Mouse (Mus musculus) stomach, embryonic 14.5 days (tissue): ENCODE data around the gene Comp. TPM values are rescaled to one million over a fixed set of nuclear protein-coding genes. Genes with fewer than 3 reads are reported as not detected.
A peak's percentile ranks its signal among the peaks of the same experiment; 100 is the strongest.

ENCODE experiments used
- ATAC-seq: fragments of 200-750 bp; cut with Nextera tagmentation; 2 replicates; pipeline ENCODE4 v1.8.0; 2017; ENCODE audit warnings: low read depth, moderate TSS enrichment; ENCODE audit not compliant: insufficient number of reproducible peaks, insufficient read depth, low FRiP score
- H3K27ac ChIP-seq: fragments of 300-500 bp; sonication (generic); 2 replicates; pipeline ENCODE4 v1.5.1; 2014; ENCODE audit warnings: mild to moderate bottlenecking, low read length, moderate library complexity, mixed read lengths
- H3K27me3 ChIP-seq: fragments of 300-500 bp; sonication (generic); 2 replicates; pipeline ENCODE4 v1.6.1; 2014; ENCODE audit warnings: low read length, control low read depth, mixed read lengths; ENCODE audit not compliant: control insufficient read depth, insufficient read depth
- H3K36me3 ChIP-seq: fragments of 300-500 bp; sonication (generic); 2 replicates; pipeline ENCODE4 v1.6.1; 2014; ENCODE audit warnings: mild to moderate bottlenecking, control low read depth, low read length, moderate library complexity, mixed read lengths; ENCODE audit not compliant: control insufficient read depth, insufficient read depth
- H3K4me1 ChIP-seq: fragments of 300-500 bp; sonication (generic); 2 replicates; pipeline ENCODE4 v1.6.1; 2014; ENCODE audit warnings: low read length, control low read depth, mixed read lengths; ENCODE audit not compliant: control insufficient read depth, insufficient read depth
- H3K4me2 ChIP-seq: fragments of 300-500 bp; sonication (generic); replicated peaks from 2 replicates; pipeline ENCODE4 v1.6.1; 2014; ENCODE audit warnings: low read depth, low read length, control low read depth
- H3K4me3 ChIP-seq: fragments of 300-500 bp; sonication (generic); 2 replicates; pipeline ENCODE4 v1.5.1; 2014; ENCODE audit warnings: low read depth, low read length, control low read depth
- H3K9ac ChIP-seq: fragments of 300-500 bp; sonication (generic); replicated peaks from 2 replicates; pipeline ENCODE4 v1.6.1; 2014; ENCODE audit warnings: low read depth, mild to moderate bottlenecking, control low read depth, low read length, moderate library complexity, mixed read lengths
- H3K9me3 ChIP-seq: fragments of 300-500 bp; sonication (generic); 2 replicates; pipeline ENCODE4 v1.6.1; 2016; ENCODE audit warnings: low read depth, low read length, control low read depth; ENCODE audit not compliant: control insufficient read depth
- WGBS: fragments of 180-500 bp; shearing (Covaris S2); extraction: QIAGEN DNeasy Blood & Tissue Kit; methylation state at CpG from one replicate; pipeline ENCODE4 v1.1.7; 2014; 5-methylcytosine and 5-hydroxymethylcytosine counted together
- polyA plus RNA-seq: library from polyadenylated mRNA; unstranded; fragments of >200 nt; fragmentation: Nextera tagmentation; extraction: Ambion mirVana; gene quantifications from 2 replicates; pipeline ENCODE4 v1.2.1, GENCODE M21; 2014

Gene Comp
- polyA plus RNA-seq, 1 experiment from 2014 or later: 0.38 TPM

DNA sequence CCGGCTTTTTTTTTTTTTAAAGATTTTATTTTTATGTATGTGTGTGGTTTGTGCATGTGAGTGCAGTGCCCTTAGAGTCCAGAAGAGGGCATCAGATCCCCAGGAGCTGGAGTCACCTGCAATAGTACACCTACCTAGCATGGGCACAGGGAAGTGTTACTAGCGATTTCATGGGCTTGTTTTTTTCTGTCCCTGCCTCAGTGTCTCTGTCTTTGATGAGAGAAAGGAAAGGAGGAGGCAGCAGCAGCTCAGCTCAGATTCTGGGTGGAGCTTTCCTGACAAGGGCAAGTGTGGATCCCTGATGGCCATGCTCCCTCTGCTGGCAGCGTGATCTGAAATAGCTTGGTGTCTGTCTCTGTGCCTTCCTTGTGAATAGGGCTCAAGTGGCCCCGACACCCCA is 12.6 kb upstream of the Comp start:
- Histone ChIP-seq H3K27ac (no peak overlapping the region), H3K9me3 (no peaks in the 10 kb centered on the region), H3K9ac (no peak overlapping the region), H3K4me2 (no peak overlapping the region), H3K4me1 (0 out of 2 replicates have a peak, but pooled peaks cover 3% of the 10 kb centered on the region), H3K4me3 (no peak overlapping the region), H3K36me3 (no peaks in the 10 kb centered on the region), H3K27me3 (no peaks in the 10 kb centered on the region)
- 55% methylated on average over 4 of the region's 4 CpGs for WGBS
- no peak for ATAC-seq

DNA sequence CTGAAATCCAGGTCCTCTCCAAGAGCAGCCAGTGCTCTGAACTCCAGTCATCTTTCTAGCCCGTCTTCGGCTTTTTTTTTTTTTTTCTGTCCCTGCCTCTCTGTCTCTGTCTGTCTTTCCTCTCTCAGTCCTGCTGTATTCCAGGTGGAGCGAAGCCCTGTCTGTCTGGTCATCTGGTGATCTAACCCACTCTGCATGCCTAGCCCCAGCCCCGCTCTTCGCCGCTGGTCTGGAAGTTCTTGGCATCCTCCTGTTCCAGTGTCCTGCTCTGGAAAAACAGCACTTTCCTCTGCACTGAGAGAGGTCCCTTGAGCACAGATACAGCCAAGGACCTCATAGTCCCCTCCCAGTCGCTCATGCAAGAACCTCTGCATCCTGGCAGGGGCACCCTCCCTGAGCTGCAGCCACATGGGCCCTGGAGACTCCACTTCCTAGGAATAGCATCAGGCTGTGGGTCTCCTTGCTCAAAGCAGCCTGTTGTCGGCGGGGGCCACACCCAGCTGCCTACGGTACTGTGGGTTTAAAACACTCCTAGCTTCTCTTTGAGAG is 11.8 kb upstream of the Comp start:
- 69% methylated on average over 10 of the region's 10 CpGs for WGBS

DNA sequence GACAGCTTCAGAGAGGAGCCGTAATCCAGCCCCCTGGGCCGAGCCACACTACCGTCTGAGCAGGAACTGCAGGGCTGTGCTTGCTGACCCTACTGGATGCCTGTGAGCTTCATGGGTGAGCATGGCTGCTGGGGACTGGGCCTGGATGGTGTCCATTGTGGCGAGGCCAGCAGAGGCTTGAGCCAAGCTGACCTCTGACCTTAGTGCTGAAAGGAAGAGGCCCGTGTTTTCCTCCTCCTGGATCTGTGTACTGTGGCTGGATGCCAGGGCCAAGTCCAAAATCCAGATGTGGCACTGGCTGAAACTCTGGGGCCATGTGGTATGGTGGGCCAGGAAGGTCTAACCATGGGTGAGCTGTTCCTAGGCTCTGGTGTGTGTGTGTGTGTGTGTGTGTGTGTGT is 9.3 kb upstream of the Comp start:
- H3K27me3 ChIP-seq: no peaks in the 10 kb centered on the region
- 39% methylated on average over 5 of the region's 5 CpGs for WGBS
- H3K9me3 ChIP-seq: no peaks in the 10 kb centered on the region
- no peak for ATAC-seq
- no peaks in the 10 kb centered on the region for H3K36me3 ChIP-seq
- H3K27ac ChIP-seq: no peak overlapping the region
- no peak overlapping the region for H3K9ac ChIP-seq
- no peak overlapping the region for H3K4me2 ChIP-seq
- H3K4me3 ChIP-seq: no peak overlapping the region
- H3K4me1 ChIP-seq: 0 out of 2 replicates have a peak, but pooled peaks cover 3% of the 10 kb centered on the region

More for the DNA sequence above, 11.8 kb upstream of the Comp start:
- Histone ChIP-seq H3K9me3 (no peaks in the 10 kb centered on the region), H3K4me2 (no peak overlapping the region), H3K4me3 (no peak overlapping the region), H3K36me3 (no peaks in the 10 kb centered on the region), H3K27ac (no peak overlapping the region), H3K9ac (no peak overlapping the region), H3K4me1 (0 out of 2 replicates have a peak, but pooled peaks cover 3% of the 10 kb centered on the region), H3K27me3 (no peaks in the 10 kb centered on the region)
- ATAC-seq: no peak

DNA sequence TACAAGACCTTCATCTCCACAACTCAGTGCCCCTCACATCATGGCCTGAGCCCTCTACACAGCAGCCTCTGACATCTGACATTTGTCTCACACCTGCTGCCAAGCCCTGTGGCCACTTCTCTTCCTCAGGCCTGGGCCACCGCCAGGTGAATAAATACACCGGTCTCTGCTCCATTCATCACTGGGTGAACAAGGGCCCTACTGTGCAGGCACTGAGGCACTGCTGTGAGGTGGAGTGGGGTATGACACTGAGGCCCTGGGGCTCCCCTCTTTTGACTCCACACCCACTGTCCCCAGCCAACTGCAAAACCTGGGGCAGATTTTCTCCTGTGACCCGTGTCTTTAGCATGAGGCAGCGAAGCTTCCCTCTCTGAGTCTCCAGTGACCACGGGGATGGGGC is 6.8 kb upstream of the Comp start:
- Histone ChIP-seq H3K27ac (no peak overlapping the region), H3K4me2 (no peak overlapping the region), H3K4me3 (no peak overlapping the region), H3K36me3 (no peaks in the 10 kb centered on the region), H3K27me3 (0 out of 2 replicates have a peak, but pooled peaks cover 2% of the 10 kb centered on the region), H3K4me1 (no peaks in the 10 kb centered on the region), H3K9ac (no peak overlapping the region), H3K9me3 (no peaks in the 10 kb centered on the region)
- WGBS: 61% methylated on average over 5 of the region's 5 CpGs
- ATAC-seq: no peak; the same call in 1 of the 2 replicates

DNA sequence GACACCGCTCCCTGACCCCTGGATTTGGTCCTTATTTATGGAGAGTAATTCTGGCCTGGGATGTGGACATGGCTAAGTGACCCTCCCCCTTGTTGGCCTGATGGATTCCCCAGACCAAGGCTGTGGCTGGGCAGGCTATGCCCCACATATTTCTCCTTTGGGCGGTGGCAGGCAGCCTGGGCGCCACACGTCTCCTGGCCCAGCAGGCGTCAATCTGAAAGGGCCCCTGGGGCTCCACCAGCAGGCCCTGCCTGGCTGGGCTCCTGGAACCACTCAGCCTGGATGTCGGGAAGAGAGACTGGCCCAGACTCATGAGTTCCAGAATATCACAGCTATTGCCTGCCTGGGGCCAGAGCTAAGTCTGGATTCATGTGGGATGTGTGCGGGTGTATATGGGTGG is 2.9 kb upstream of the Comp start:
- no peak for ATAC-seq
- Histone ChIP-seq H3K27me3 (peaks cover 39% of the 10 kb centered on the region), H3K27ac (no peak overlapping the region), H3K4me3 (no peak overlapping the region), H3K4me2 (no peak overlapping the region), H3K9ac (no peak overlapping the region), H3K9me3 (no peaks in the 10 kb centered on the region), H3K4me1 (peaks cover 10% of the 10 kb centered on the region; the same call in 1 of the 2 replicates), H3K36me3 (no peaks in the 10 kb centered on the region)
- 82% methylated on average over 7 of the region's 7 CpGs for WGBS

DNA sequence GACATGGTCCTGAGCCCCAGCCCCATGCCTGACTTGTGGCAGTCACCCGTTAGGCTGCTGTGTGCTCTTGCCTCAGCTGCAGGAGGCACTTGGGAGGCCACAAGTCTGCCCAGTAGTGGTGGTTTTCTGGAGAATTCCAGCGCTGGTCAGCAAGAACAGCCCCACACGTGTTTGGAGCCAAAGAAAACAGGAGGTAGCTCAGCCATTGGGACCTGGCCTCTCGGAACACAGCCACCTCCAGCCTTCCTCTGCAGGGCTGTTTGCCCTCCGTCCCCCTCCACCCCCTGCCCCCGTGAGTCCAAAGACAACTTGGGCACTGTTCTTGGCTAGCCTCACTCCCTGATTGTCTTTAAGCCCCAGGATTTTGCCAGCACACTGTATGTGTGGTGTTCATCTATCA is 1.4 kb upstream of the Comp start:
- 31% methylated on average over 6 of the region's 6 CpGs for WGBS
- Histone ChIP-seq H3K9ac (no peak overlapping the region), H3K4me1 (peaks cover 10% of the 10 kb centered on the region; the same call in 1 of the 2 replicates), H3K4me3 (no peak overlapping the region), H3K36me3 (no peaks in the 10 kb centered on the region), H3K4me2 (no peak overlapping the region), H3K9me3 (no peaks in the 10 kb centered on the region), H3K27ac (no peak overlapping the region), H3K27me3 (peaks cover 53% of the 10 kb centered on the region)
- no peak for ATAC-seq

DNA sequence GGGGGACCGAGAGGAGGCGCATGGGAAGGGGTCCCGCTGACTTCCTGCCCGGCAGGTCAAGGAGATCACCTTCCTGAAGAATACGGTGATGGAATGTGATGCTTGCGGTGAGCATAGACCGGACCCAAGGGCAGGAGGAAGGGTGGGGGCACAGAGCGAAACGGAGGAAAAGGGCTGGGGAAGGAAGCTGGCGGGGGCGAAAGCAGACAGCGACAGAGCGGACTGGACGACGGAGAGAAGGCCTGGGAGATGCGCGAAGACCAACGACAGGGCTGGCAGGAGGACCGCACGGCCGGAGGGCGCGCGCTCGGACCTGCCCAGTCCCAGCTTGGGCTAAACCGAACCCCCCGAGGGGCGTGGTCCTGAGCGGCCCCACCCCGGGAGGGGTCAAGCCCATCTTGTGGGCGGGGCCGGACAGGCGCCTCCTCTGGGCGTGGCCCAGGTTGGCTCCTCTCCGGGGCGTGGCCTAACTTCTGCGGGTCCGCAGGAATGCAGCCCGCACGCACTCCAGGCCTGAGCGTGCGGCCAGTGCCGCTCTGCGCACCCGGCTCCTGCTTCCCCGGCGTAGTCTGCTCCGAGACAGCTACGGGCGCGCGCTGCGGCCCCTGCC is 1.1 kb downstream of the Comp start:
- H3K4me1 ChIP-seq: peaks cover 10% of the 10 kb centered on the region; the same call in 1 of the 2 replicates
- ATAC-seq: peak; percentile 66
- peaks cover 64% of the 10 kb centered on the region for H3K27me3 ChIP-seq
- H3K36me3 ChIP-seq: no peaks in the 10 kb centered on the region
- H3K27ac ChIP-seq: no peak overlapping the region
- WGBS: under 1% methylated on average over 52 of the region's 53 CpGs
- H3K9me3 ChIP-seq: no peaks in the 10 kb centered on the region
- peak overlapping the region; percentile 60 for H3K4me2 ChIP-seq
- peak overlapping the region; percentile 34 for H3K4me3 ChIP-seq
- H3K9ac ChIP-seq: no peak overlapping the region

DNA sequence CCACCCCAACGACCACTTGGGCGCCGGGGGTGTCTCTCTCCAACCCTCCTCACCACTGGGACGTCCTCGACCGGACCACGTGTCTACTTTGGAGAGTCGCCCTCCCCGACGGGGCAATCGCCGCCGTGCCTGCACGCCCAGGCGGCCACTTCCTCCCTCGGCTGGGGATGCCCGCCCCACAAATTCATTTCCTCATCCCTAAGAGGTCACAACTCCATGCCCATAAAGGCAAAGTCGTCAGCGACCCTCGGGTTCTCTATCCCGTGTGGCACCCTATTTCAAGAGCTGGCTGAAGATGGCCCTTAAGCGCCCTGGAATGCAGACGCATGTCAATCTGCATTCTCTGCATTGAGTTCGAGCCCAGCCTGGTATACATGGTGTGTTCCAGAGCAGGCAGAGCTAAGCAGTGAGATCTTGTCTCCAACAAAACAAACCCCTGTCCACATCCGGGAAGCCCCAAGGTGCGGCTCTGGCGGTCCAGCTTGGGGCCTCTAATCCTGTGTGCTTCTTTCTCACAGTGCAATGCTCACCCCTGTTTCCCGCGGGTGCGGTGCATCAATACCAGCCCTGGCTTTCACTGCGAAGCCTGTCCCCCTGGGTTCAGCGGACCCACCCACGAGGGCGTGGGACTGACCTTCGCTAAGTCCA is 2.0 kb downstream of the Comp start:
- 5% methylated on average over 35 of the region's 35 CpGs for WGBS
- Histone ChIP-seq H3K4me2 (peak overlapping the region; percentile 60), H3K4me1 (peaks cover 10% of the 10 kb centered on the region; the same call in 1 of the 2 replicates)

More for the DNA sequence above, 2.0 kb downstream of the Comp start:
- no peaks in the 10 kb centered on the region for H3K9me3 ChIP-seq
- peak overlapping the region; percentile 34; the same call in 1 of the 2 replicates for H3K4me3 ChIP-seq
- ATAC-seq: no peak
- H3K27ac ChIP-seq: no peak overlapping the region
- H3K27me3 ChIP-seq: peaks cover 64% of the 10 kb centered on the region
- H3K9ac ChIP-seq: no peak overlapping the region
- no peaks in the 10 kb centered on the region for H3K36me3 ChIP-seq
